Mouse (Mus musculus): ENCODE data around the gene Pdgfc. TPM values are rescaled to one million over a fixed set of nuclear protein-coding genes. Genes with fewer than 3 reads are reported as not detected.

Gene Pdgfc
- polyA plus RNA-seq, 1 experiment from 2014 or later: 4.6 TPM

GRCm38 (mm10) chr3:81029909-81030308 is 6.3 kb upstream of the Pdgfc start:
- Histone ChIP-seq H3K27ac (no peak overlapping the region), H3K4me1 (replicated peaks) (no peaks in the 10 kb centered on the region), H3K9ac (replicated peaks) (no peak overlapping the region), H3K36me3 (no peaks in the 10 kb centered on the region), H3K4me2 (replicated peaks) (no peak overlapping the region), H3K27me3 (peaks cover 4% of the 10 kb centered on the region; the same call in 1 of the 2 replicates), H3K4me3 (replicated peaks) (no peak overlapping the region), H3K9me3 (no peaks in the 10 kb centered on the region)
- 56% methylated on average over 3 of the region's 3 CpGs for WGBS
- no peak for ATAC-seq

- Histone ChIP-seq H3K4me3 (replicated peaks) (no peak overlapping the region), H3K9ac (replicated peaks) (no peak overlapping the region), H3K4me2 (replicated peaks) (no peak overlapping the region), H3K27ac (no peak overlapping the region), H3K36me3 (no peaks in the 10 kb centered on the region), H3K9me3 (no peaks in the 10 kb centered on the region), H3K4me1 (replicated peaks) (no peaks in the 10 kb centered on the region), H3K27me3 (peaks cover 4% of the 10 kb centered on the region; the same call in 1 of the 2 replicates)
- WGBS: 72% methylated on average over 2 of the region's 2 CpGs
- no peak for ATAC-seq
Observed at GRCm38 (mm10) chr3:81030311-81030710, 5.9 kb upstream of the Pdgfc start.

- no peaks in the 10 kb centered on the region for H3K36me3 ChIP-seq
- 53% methylated on average over 4 of the region's 4 CpGs for WGBS
- H3K4me2 ChIP-seq (replicated peaks): no peak overlapping the region
- H3K9ac ChIP-seq (replicated peaks): no peak overlapping the region
- no peak for ATAC-seq
- H3K9me3 ChIP-seq: no peaks in the 10 kb centered on the region
- H3K27me3 ChIP-seq: peaks cover 4% of the 10 kb centered on the region; the same call in 1 of the 2 replicates
- H3K4me1 ChIP-seq (replicated peaks): peaks cover 4% of the 10 kb centered on the region; the same call in 1 of the 2 replicates
- no peak overlapping the region for H3K4me3 ChIP-seq (replicated peaks)
- no peak overlapping the region for H3K27ac ChIP-seq
Observed at GRCm38 (mm10) chr3:81032014-81032413, 4.2 kb upstream of the Pdgfc start.

- no peak overlapping the region for H3K4me2 ChIP-seq (replicated peaks)
- H3K27ac ChIP-seq: no peak overlapping the region
- H3K36me3 ChIP-seq: no peaks in the 10 kb centered on the region
- no peaks in the 10 kb centered on the region for H3K27me3 ChIP-seq
- H3K9ac ChIP-seq (replicated peaks): no peak overlapping the region
- no peaks in the 10 kb centered on the region for H3K9me3 ChIP-seq
- H3K4me1 ChIP-seq (replicated peaks): peaks cover 12% of the 10 kb centered on the region
- 52% methylated on average over 6 of the region's 6 CpGs for WGBS
- H3K4me3 ChIP-seq (replicated peaks): no peak overlapping the region
- no peak for ATAC-seq
Observed at GRCm38 (mm10) chr3:81034336-81035102, 1.7 kb upstream of the Pdgfc start.

GRCm38 (mm10) chr3:81036554-81037311 is 517 bp downstream of the Pdgfc start:
- ATAC-seq: peak; percentile 95
- Histone ChIP-seq H3K27me3 (no peaks in the 10 kb centered on the region), H3K27ac (peak overlapping the region; percentile 57), H3K9me3 (no peaks in the 10 kb centered on the region), H3K36me3 (no peaks in the 10 kb centered on the region), H3K4me3 (replicated peaks) (peak overlapping the region; percentile 69), H3K4me1 (replicated peaks) (peaks cover 12% of the 10 kb centered on the region), H3K9ac (replicated peaks) (peak overlapping the region; percentile 75), H3K4me2 (replicated peaks) (peak overlapping the region; percentile 79)
- under 1% methylated on average over 58 of the region's 68 CpGs for WGBS

- Histone ChIP-seq H3K4me3 (replicated peaks) (peak overlapping the region; percentile 69), H3K36me3 (no peaks in the 10 kb centered on the region), H3K27ac (no peak overlapping the region), H3K4me1 (replicated peaks) (peaks cover 12% of the 10 kb centered on the region), H3K27me3 (no peaks in the 10 kb centered on the region), H3K9me3 (no peaks in the 10 kb centered on the region), H3K4me2 (replicated peaks) (peak overlapping the region; percentile 79), H3K9ac (replicated peaks) (peak overlapping the region; percentile 75)
- ATAC-seq: peak; percentile 69
- under 1% methylated on average over 34 of the region's 34 CpGs for WGBS
Observed at GRCm38 (mm10) chr3:81037312-81037859, 1.2 kb downstream of the Pdgfc start.

- Histone ChIP-seq H3K9ac (replicated peaks) (no peak overlapping the region), H3K4me3 (replicated peaks) (no peak overlapping the region), H3K9me3 (no peaks in the 10 kb centered on the region), H3K4me1 (replicated peaks) (peaks cover 12% of the 10 kb centered on the region), H3K27ac (no peak overlapping the region), H3K36me3 (no peaks in the 10 kb centered on the region), H3K27me3 (no peaks in the 10 kb centered on the region), H3K4me2 (replicated peaks) (peak overlapping the region; percentile 31)
- ATAC-seq: no peak
- WGBS: 70% methylated on average over 2 of the region's 2 CpGs
Observed at GRCm38 (mm10) chr3:81039131-81039653, 3.0 kb downstream of the Pdgfc start.

- WGBS: 48% methylated on average over 2 of the region's 2 CpGs
- peak; percentile 95 for ATAC-seq
- no peaks in the 10 kb centered on the region for H3K36me3 ChIP-seq
- peaks cover 16% of the 10 kb centered on the region for H3K4me1 ChIP-seq (replicated peaks)
- H3K9me3 ChIP-seq: no peaks in the 10 kb centered on the region
- H3K27ac ChIP-seq: peak overlapping the region; percentile 25; the same call in 1 of the 2 replicates
- no peak overlapping the region for H3K4me2 ChIP-seq (replicated peaks)
- no peaks in the 10 kb centered on the region for H3K27me3 ChIP-seq
- H3K9ac ChIP-seq (replicated peaks): no peak overlapping the region
- no peak overlapping the region for H3K4me3 ChIP-seq (replicated peaks)
Observed at GRCm38 (mm10) chr3:81044653-81045343, 8.6 kb downstream of the Pdgfc start.

- Histone ChIP-seq H3K4me3 (replicated peaks) (no peak overlapping the region), H3K27ac (no peak overlapping the region), H3K4me1 (replicated peaks) (peaks cover 16% of the 10 kb centered on the region), H3K9me3 (no peaks in the 10 kb centered on the region), H3K27me3 (no peaks in the 10 kb centered on the region), H3K9ac (replicated peaks) (no peak overlapping the region), H3K4me2 (replicated peaks) (no peak overlapping the region), H3K36me3 (no peaks in the 10 kb centered on the region)
- 43% methylated on average over 5 of the region's 5 CpGs for WGBS
- peak; percentile 58 for ATAC-seq
Observed at GRCm38 (mm10) chr3:81045344-81046050, 9.3 kb downstream of the Pdgfc start.

GRCm38 (mm10) chr3:81046652-81047607 is 10.7 kb downstream of the Pdgfc start:
- no peak for ATAC-seq
- H3K9ac ChIP-seq (replicated peaks): no peak overlapping the region
- peaks cover 16% of the 10 kb centered on the region for H3K4me1 ChIP-seq (replicated peaks)
- 88% methylated on average over 10 of the region's 10 CpGs for WGBS
- no peak overlapping the region for H3K27ac ChIP-seq
- H3K9me3 ChIP-seq: no peaks in the 10 kb centered on the region
- no peaks in the 10 kb centered on the region for H3K36me3 ChIP-seq
- H3K27me3 ChIP-seq: no peaks in the 10 kb centered on the region
- H3K4me3 ChIP-seq (replicated peaks): no peak overlapping the region
- no peak overlapping the region for H3K4me2 ChIP-seq (replicated peaks)
